Mouse (Mus musculus): ENCODE results near the gene Hpca.

- TF ChIP-seq CTCF (IDR thresholded peaks at IDR 0.05; ENCODE audit: borderline replicate concordance, insufficient read depth, low read length) = no peak
- no peak for TF ChIP-seq POLR2A (IDR thresholded peaks at IDR 0.05; ENCODE audit: low read depth, low read length)
Measured at GRCm38 (mm10) chr4:129110804-129111203, 11.0 kb downstream of the Hpca start.

All from embryonic fibroblast, embryonic 13.5 days (primary cell).